Mouse (Mus musculus) liver, postnatal 0 days (tissue): ENCODE data around the gene Acsl4. TPM values are rescaled to one million over a fixed set of nuclear protein-coding genes. Genes with fewer than 3 reads are reported as not detected.
A peak's percentile ranks its signal among the peaks of the same experiment; 100 is the strongest.

ENCODE experiments used
- ATAC-seq: fragments of 200-750 bp; cut with Nextera tagmentation; 2 replicates; pipeline ENCODE4 v1.8.0; 2017; ENCODE audit warnings: mild to moderate bottlenecking, moderate library complexity
- DNase-seq: peaks from one replicate; pipeline ENCODE4 v3.0.0-alpha.2; 2016
- H3K27ac ChIP-seq: fragments of 300-500 bp; sonication (generic); 2 replicates; pipeline ENCODE4 v1.5.1; 2014; ENCODE audit warnings: antibody characterized with exemption, moderate library complexity, mild to moderate bottlenecking, low read depth
- H3K27me3 ChIP-seq: fragments of 300-500 bp; sonication (generic); 2 replicates; pipeline ENCODE4 v1.6.1; 2014; ENCODE audit warnings: low read length, control low read depth, mixed read lengths; ENCODE audit not compliant: insufficient read depth
- H3K36me3 ChIP-seq: fragments of 300-500 bp; sonication (generic); replicated peaks from 2 replicates; pipeline ENCODE4 v1.6.1; 2014; ENCODE audit warnings: mild to moderate bottlenecking, control low read depth, low read length, moderate library complexity, mixed read lengths; ENCODE audit not compliant: insufficient read depth
- H3K4me1 ChIP-seq: fragments of 300-500 bp; sonication (generic); 2 replicates; pipeline ENCODE4 v1.6.1; 2014; ENCODE audit warnings: antibody characterized with exemption, mild to moderate bottlenecking, control low read depth; ENCODE audit not compliant: insufficient read depth
- H3K4me2 ChIP-seq: fragments of 300-500 bp; sonication (generic); 2 replicates; pipeline ENCODE4 v1.6.1; 2014; ENCODE audit warnings: low read depth, mild to moderate bottlenecking, low read length, moderate library complexity, mixed read lengths
- H3K4me3 ChIP-seq: fragments of 300-500 bp; sonication (generic); 2 replicates; pipeline ENCODE4 v1.5.1; 2014; ENCODE audit warnings: low read depth, low read length
- H3K9ac ChIP-seq: fragments of 300-500 bp; sonication (generic); replicated peaks from 2 replicates; pipeline ENCODE4 v1.6.1; 2014; ENCODE audit warnings: mild to moderate bottlenecking, moderate library complexity
- H3K9me3 ChIP-seq: fragments of 300-500 bp; sonication (generic); 2 replicates; pipeline ENCODE4 v1.6.1; 2016; ENCODE audit warnings: mild to moderate bottlenecking, control low read depth, low read length, mixed read lengths
- CTCF ChIP-seq: sonication (generic); IDR thresholded peaks from 2 replicates; pipeline ENCODE4 v1.5.1; 2016; ENCODE audit warnings: antibody characterized with exemption, low read depth
- EP300 ChIP-seq: IDR thresholded peaks from 2 replicates; pipeline ENCODE4 v1.6.1; 2016; ENCODE audit warnings: antibody characterized with exemption, low read depth, mild to moderate bottlenecking
- WGBS: fragments of 180-500 bp; shearing (Covaris S2); extraction: QIAGEN DNeasy Blood & Tissue Kit; methylation state at CpG from one replicate; pipeline ENCODE4 v1.1.7; 2014; ENCODE audit not compliant: insufficient replicate concordance; 5-methylcytosine and 5-hydroxymethylcytosine counted together
- polyA plus RNA-seq: library from polyadenylated mRNA; unstranded; fragments of >200 nt; fragmentation: Nextera tagmentation; extraction: Ambion mirVana; gene quantifications from 2 replicates; pipeline ENCODE4 v1.2.1, GENCODE M21; 2015

Acsl4 gene
- polyA plus RNA-seq, 1 experiment from 2014 or later, result 16.7 TPM

- no peak for DNase-seq
- Histone ChIP-seq H3K4me2 (no peak overlapping the region), H3K27me3 (no peaks in the 10 kb centered on the region), H3K9me3 (no peaks in the 10 kb centered on the region), H3K36me3 (no peaks in the 10 kb centered on the region), H3K4me1 (no peaks in the 10 kb centered on the region), H3K9ac (no peak overlapping the region), H3K27ac (no peak overlapping the region), H3K4me3 (no peak overlapping the region)
- 64% methylated on average over 3 of the region's 3 CpGs for WGBS
- no peak for ATAC-seq
- no peak for TF ChIP-seq CTCF
- TF ChIP-seq EP300, result peak; percentile 50
These were observed 19.7 kb upstream of the Acsl4 start for GRCm38 (mm10) chrX:142410060-142410459.

DNA sequence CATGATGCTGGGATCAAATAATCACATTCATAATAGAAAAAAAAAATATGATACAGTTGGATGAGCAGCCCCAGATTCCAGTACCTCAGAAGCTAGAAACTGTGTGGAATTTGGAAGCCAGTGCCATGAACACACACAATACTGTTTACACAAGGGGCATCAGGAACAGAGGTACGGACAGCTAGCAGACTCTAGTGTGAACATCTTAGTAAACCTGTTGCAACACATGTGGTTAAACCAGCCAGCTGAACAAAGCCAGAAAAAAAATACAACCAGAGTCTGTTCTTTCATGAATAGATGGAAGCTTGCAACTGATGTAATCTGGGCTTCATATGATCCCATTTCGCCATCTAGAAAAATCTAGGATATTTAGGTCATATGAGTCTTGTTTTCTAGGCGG lies 19.0 kb upstream of the Acsl4 start:
- DNase-seq (no peak), ATAC-seq (peak; percentile 54; the same call in 1 of the 2 replicates)
- no peak overlapping the region for H3K4me3 ChIP-seq
- no peak overlapping the region for H3K27ac ChIP-seq
- no peaks in the 10 kb centered on the region for H3K9me3 ChIP-seq
- WGBS, result 81% methylated on average over 3 of the region's 3 CpGs
- H3K9ac ChIP-seq, result no peak overlapping the region
- no peaks in the 10 kb centered on the region for H3K4me1 ChIP-seq
- H3K27me3 ChIP-seq, result no peaks in the 10 kb centered on the region
- H3K36me3 ChIP-seq, result no peaks in the 10 kb centered on the region
- TF ChIP-seq CTCF, result no peak
- no peak for TF ChIP-seq EP300
- H3K4me2 ChIP-seq, result no peak overlapping the region

- Histone ChIP-seq H3K9me3 (no peaks in the 10 kb centered on the region), H3K4me3 (no peak overlapping the region), H3K4me1 (no peaks in the 10 kb centered on the region), H3K27me3 (no peaks in the 10 kb centered on the region), H3K9ac (no peak overlapping the region), H3K36me3 (no peaks in the 10 kb centered on the region), H3K4me2 (no peak overlapping the region), H3K27ac (no peak overlapping the region)
- DNase-seq (no peak), ATAC-seq (no peak)
- TF ChIP-seq EP300, result peak; percentile 47; the same call in 1 of the 2 replicates
- TF ChIP-seq CTCF, result no peak
These were observed 12.8 kb upstream of the Acsl4 start for GRCm38 (mm10) chrX:142403114-142403513.

DNA sequence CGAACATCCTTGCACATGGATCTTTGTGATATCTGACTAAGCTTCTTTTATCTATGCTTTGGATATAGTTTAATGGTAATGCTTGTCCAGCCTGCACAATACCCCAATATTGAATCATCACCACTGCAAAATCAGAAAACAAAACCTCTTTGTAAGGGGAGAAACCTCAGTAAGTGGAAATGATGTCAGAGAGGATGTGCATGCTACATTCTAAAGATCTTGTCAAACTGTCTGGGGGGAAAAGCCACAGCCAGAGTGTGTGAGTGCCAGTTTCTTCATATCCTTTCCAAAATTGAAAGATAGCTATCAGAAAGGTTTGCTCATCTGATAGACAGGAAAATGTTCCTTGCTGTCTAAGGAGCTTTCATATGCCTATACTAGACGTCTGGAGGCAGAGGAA lies 8.3 kb upstream of the Acsl4 start:
- TF ChIP-seq EP300 (no peak), CTCF (no peak)
- Histone ChIP-seq H3K4me2 (no peak overlapping the region), H3K36me3 (no peaks in the 10 kb centered on the region), H3K9ac (no peak overlapping the region), H3K4me3 (no peak overlapping the region), H3K27ac (no peak overlapping the region), H3K4me1 (no peaks in the 10 kb centered on the region), H3K9me3 (no peaks in the 10 kb centered on the region), H3K27me3 (no peaks in the 10 kb centered on the region)
- no peak for DNase-seq
- 66% methylated on average over 2 of the region's 2 CpGs for WGBS
- no peak for ATAC-seq

DNA sequence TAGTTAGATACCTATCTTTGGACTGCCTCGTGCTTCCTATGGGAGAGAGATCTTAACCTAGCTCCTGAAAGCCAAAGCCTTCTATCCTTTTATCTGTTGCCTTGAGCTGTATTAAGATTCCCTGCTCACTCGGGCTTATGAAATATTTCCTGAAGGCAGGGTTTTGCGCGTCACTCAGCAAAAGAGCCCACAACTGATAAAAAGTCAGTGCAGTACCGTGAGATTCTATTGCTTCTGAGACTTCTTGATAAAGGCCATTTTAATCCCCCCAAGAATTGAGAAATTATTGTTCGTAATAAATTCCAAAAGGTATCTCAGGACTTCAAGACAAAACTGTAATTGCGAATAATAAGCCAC lies 552 bp upstream of the Acsl4 start:
- DNase-seq, result no peak
- H3K27me3 ChIP-seq, result no peaks in the 10 kb centered on the region
- H3K4me3 ChIP-seq, result peak overlapping the region; percentile 80
- 33% methylated on average over 7 of the region's 7 CpGs for WGBS
- no peaks in the 10 kb centered on the region for H3K36me3 ChIP-seq
- peak overlapping the region; percentile 75 for H3K4me2 ChIP-seq
- H3K9me3 ChIP-seq, result no peaks in the 10 kb centered on the region
- H3K9ac ChIP-seq, result peak overlapping the region; percentile 67
- H3K4me1 ChIP-seq, result peaks cover 3% of the 10 kb centered on the region; the same call in 1 of the 2 replicates
- peak overlapping the region; percentile 90 for H3K27ac ChIP-seq
- TF ChIP-seq EP300 (no peak), CTCF (no peak)
- no peak for ATAC-seq

DNA sequence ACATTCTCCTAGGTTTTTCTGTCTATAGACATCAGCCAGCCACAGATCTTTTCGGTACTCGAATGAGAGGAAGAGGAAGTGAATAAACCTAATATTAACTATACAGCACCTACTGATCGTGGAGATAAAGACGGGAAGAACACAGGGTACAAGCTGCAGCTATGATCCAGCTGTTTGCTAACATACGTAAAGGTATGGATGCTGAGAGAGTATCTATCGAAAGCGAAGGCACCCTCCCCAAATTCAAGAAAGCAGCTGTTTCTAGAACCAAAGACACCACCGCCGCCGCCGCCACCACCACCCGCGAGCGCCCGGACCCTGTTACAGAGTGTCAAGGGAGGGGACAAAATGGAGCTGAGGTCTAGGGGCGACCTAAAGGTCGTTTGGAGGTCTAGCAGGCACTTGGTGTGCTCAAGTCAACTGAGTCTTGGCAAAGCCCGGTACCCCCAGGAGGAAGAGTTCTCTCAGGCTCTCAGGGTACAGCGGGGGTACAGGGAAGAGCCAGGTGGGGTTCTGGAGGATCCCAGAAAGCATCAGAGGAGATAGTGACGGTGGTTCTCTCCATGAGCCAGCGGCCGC lies 665 bp downstream of the Acsl4 start:
- TF ChIP-seq CTCF (no peak), EP300 (no peak)
- Histone ChIP-seq H3K4me2 (peak overlapping the region; percentile 75), H3K4me1 (peaks cover 3% of the 10 kb centered on the region), H3K27ac (peak overlapping the region; percentile 90), H3K9me3 (no peaks in the 10 kb centered on the region), H3K27me3 (no peaks in the 10 kb centered on the region), H3K4me3 (peak overlapping the region; percentile 80), H3K36me3 (no peaks in the 10 kb centered on the region), H3K9ac (peak overlapping the region; percentile 86)
- ATAC-seq, result peak; percentile 18
- 15% methylated on average over 20 of the region's 22 CpGs for WGBS
- peak; percentile 40 for DNase-seq

DNA sequence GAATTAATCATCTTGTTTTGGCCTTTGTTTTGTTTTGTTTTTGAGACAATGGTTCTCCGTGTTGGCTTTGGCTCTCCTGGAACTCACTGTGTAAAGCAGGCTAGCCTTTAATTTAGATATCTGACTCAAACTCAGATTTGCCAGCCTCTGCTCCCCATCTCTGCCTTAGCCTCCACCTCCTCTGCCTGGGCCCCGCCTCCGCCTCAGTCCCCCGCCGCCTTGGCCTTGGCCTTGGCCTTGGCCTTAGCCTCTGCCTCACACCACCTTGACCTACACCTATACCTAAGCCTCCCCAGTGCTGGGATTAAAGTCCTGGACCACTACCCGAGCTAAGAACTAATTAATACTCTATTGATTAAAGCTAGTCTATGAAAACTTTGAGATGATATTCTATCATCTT lies 2.2 kb downstream of the Acsl4 start:
- H3K36me3 ChIP-seq, result no peaks in the 10 kb centered on the region
- H3K4me3 ChIP-seq, result no peak overlapping the region
- H3K9ac ChIP-seq, result no peak overlapping the region
- H3K4me1 ChIP-seq, result peaks cover 9% of the 10 kb centered on the region
- TF ChIP-seq EP300 (no peak), CTCF (no peak)
- H3K4me2 ChIP-seq, result no peak overlapping the region
- 69% methylated on average over 6 of the region's 6 CpGs for WGBS
- ATAC-seq, result no peak
- no peak for DNase-seq
- H3K27ac ChIP-seq, result no peak overlapping the region
- no peaks in the 10 kb centered on the region for H3K27me3 ChIP-seq
- H3K9me3 ChIP-seq, result no peaks in the 10 kb centered on the region
